Mouse (Mus musculus) small intestine, adult 2 months (tissue): ENCODE measurements around the gene Ppard.

Experiments
- CTCF ChIP-seq: fragments of 200-500 bp; IDR thresholded peaks from 2 replicates; pipeline ENCODE4 v1.5.1; 2012; ENCODE audit warnings: low read depth, mild to moderate bottlenecking, control low read depth, inconsistent platforms, low read length, moderate library complexity, mixed read lengths; ENCODE audit not compliant: insufficient replicate concordance, insufficient read length; ENCODE audit errors: extremely low read depth
- POLR2A ChIP-seq: fragments of 200-500 bp; IDR thresholded peaks from 2 replicates; pipeline ENCODE4 v1.6.1; 2012; ENCODE audit warnings: low read depth, mild to moderate bottlenecking, control low read depth, inconsistent platforms, low read length, moderate library complexity

GRCm38 (mm10) chr17:28277226-28277625 lies 44.7 kb downstream of the Ppard start:
- no peak for TF ChIP-seq POLR2A
- no peak for TF ChIP-seq CTCF
